Mouse (Mus musculus): Measurements from ENCODE around the gene Tomm70a.
A peak's percentile ranks its signal among the peaks of the same experiment; 100 is the strongest.
"Not testable (repeated sequence)": the region's sequence is repeated elsewhere in the genome, so short reads cannot be mapped to it uniquely, and the experiment has no call there.

Gene Tomm70a

GRCm38 (mm10) chr16:57151437-57151836 lies 29.9 kb downstream of the Tomm70a start:
- no peak for DNase-seq

GRCm38 (mm10) chr16:57155899-57156298 lies 34.4 kb downstream of the Tomm70a start:
- DNase-seq = no peak

GRCm38 (mm10) chr16:57157076-57157475 lies 35.6 kb downstream of the Tomm70a start:
- no peak for DNase-seq

GRCm38 (mm10) chr16:57157728-57158127 lies 36.2 kb downstream of the Tomm70a start:
- no peak for DNase-seq

GRCm38 (mm10) chr16:57159835-57160234 lies 38.3 kb downstream of the Tomm70a start:
- no peak for DNase-seq

- no peak for DNase-seq
Observed at GRCm38 (mm10) chr16:57162841-57163240, 41.3 kb downstream of the Tomm70a start.

GRCm38 (mm10) chr16:57163694-57164093 lies 42.2 kb downstream of the Tomm70a start:
- no peak for DNase-seq

GRCm38 (mm10) chr16:57165157-57165556 lies 43.7 kb downstream of the Tomm70a start:
- DNase-seq = no peak

GRCm38 (mm10) chr16:57166086-57166485 lies 44.6 kb downstream of the Tomm70a start:
- DNase-seq = no peak

- peak; percentile 97 for DNase-seq
Observed at GRCm38 (mm10) chr16:57166611-57167513, 45.4 kb downstream of the Tomm70a start, which contains the start of gene Nit2. Nit2 (minus strand) TSS chr16:57167341.

GRCm38 (mm10) chr16:57167514-57167912 lies 46.0 kb downstream of the Tomm70a start:
- DNase-seq = no peak

- DNase-seq = no peak
Observed at GRCm38 (mm10) chr16:57168236-57168635, 46.7 kb downstream of the Tomm70a start.

GRCm38 (mm10) chr16:57171161-57171560 lies 49.7 kb downstream of the Tomm70a start:
- DNase-seq = no peak

GRCm38 (mm10) chr16:57171570-57171969 lies 50.1 kb downstream of the Tomm70a start:
- no peak for DNase-seq

GRCm38 (mm10) chr16:57174480-57174879 lies 53.0 kb downstream of the Tomm70a start:
- DNase-seq = not testable (repeated sequence)

GRCm38 (mm10) chr16:57175751-57176150 lies 54.2 kb downstream of the Tomm70a start:
- no peak for DNase-seq

- DNase-seq = no peak
Observed at GRCm38 (mm10) chr16:57176276-57176675, 54.8 kb downstream of the Tomm70a start.

- DNase-seq = peak; percentile 53
Observed at GRCm38 (mm10) chr16:57177254-57177653, 55.8 kb downstream of the Tomm70a start.

- DNase-seq = no peak
Observed at GRCm38 (mm10) chr16:57177664-57178063, 56.2 kb downstream of the Tomm70a start.

GRCm38 (mm10) chr16:57181180-57181579 lies 59.7 kb downstream of the Tomm70a start:
- no peak for DNase-seq

- DNase-seq = no peak
Observed at GRCm38 (mm10) chr16:57182037-57182436, 60.5 kb downstream of the Tomm70a start.

GRCm38 (mm10) chr16:57186618-57187017 lies 65.1 kb downstream of the Tomm70a start:
- no peak for DNase-seq

- no peak for DNase-seq
Observed at GRCm38 (mm10) chr16:57189493-57189892, 68.0 kb downstream of the Tomm70a start.

- DNase-seq = no peak
Observed at GRCm38 (mm10) chr16:57190390-57190789, 68.9 kb downstream of the Tomm70a start.

- no peak for DNase-seq
Observed at GRCm38 (mm10) chr16:57191214-57191613, 69.7 kb downstream of the Tomm70a start.

All from thymus, postnatal 14 days (tissue).